Mouse (Mus musculus): ENCODE results near the gene Sv2b. TPM values are rescaled to one million over a fixed set of nuclear protein-coding genes. Genes with fewer than 3 reads are reported as not detected.
A peak's percentile ranks its signal among the peaks of the same experiment; 100 is the strongest.
"Not testable (repeated sequence)": the region's sequence is repeated elsewhere in the genome, so short reads cannot be mapped to it uniquely, and the experiment has no call there.

The Sv2b gene
- polyA plus RNA-seq, 1 experiment from 2014 or later, result 20.6 TPM

DNA sequence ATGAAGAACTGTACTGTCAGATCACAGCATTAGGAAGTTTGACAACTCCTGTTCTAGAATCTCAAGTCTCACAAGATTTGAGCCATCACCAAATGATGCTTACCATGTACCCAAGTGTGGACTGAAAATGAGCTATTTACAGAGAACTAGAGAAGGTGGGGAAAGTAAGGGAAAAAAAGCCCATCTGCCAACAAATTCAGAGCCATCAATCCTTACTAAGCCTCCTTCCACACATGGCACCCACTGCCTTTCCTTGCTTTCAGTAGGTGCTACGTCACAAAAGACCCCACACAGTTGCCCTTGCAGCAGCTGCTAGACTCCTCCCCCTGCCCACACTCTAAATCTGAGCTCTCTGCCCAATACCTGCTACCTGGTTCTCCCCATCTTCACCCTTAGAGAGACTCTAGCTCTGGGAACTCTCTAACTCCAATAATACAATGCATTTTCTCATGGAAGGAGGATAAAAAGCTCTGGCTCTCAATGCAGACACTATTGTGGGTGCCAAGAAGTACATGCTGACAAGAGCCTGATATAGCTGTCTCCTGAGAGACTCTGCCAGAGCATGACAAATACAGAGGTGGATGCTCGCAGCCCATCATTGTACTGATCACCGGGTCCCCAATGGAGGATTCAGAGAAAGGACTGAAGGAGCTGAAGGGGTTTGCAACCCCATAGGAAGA, 101.0 kb downstream of the Sv2b start:
- H3K4me2 ChIP-seq (ENCODE audit: low read depth, low read length), result no peak overlapping the region
- H3K36me3 ChIP-seq (ENCODE audit: control insufficient read depth, insufficient read depth, low read length), result no peaks in the 10 kb centered on the region
- no peaks in the 10 kb centered on the region for H3K9me3 ChIP-seq (ENCODE audit: control insufficient read depth, low read length)
- ATAC-seq (ENCODE audit: low read depth), result no peak
- H3K27ac ChIP-seq (ENCODE audit: low read depth, low read length), result no peak overlapping the region
- no peak overlapping the region for H3K4me3 ChIP-seq (ENCODE audit: low read depth, low read length)
- no peaks in the 10 kb centered on the region for H3K4me1 ChIP-seq (ENCODE audit: control insufficient read depth, insufficient read depth, low read length)
- H3K9ac ChIP-seq (replicated peaks; ENCODE audit: low read depth, low read length), result no peak overlapping the region
- no peaks in the 10 kb centered on the region for H3K27me3 ChIP-seq (ENCODE audit: control insufficient read depth, insufficient read depth, low read length)
- 64% methylated on average over 3 of the region's 3 CpGs for WGBS

DNA sequence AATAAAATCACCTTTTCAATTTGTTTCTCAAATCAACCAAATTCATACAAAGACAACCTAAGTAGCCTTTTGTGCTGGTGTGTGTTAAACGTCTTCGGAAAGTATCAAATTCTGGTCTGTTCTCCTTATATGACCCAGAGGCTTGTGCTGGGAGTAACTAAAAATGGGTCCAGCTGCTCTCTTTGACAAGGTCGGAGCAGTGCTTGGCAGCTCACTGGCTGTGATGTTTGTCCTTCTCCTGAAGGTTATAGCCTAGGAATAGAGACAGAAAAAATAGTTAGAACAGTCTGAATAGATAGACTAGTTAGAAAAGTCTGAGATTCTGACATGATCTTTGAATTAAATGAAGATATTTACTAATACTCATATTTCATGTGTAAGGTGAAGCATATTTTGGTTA, 102.4 kb downstream of the Sv2b start:
- Histone ChIP-seq H3K36me3 (ENCODE audit: control insufficient read depth, insufficient read depth, low read length) (no peaks in the 10 kb centered on the region), H3K4me1 (ENCODE audit: control insufficient read depth, insufficient read depth, low read length) (no peaks in the 10 kb centered on the region), H3K9me3 (ENCODE audit: control insufficient read depth, low read length) (no peaks in the 10 kb centered on the region), H3K4me2 (ENCODE audit: low read depth, low read length) (no peak overlapping the region), H3K9ac (replicated peaks; ENCODE audit: low read depth, low read length) (no peak overlapping the region), H3K4me3 (ENCODE audit: low read depth, low read length) (no peak overlapping the region), H3K27me3 (ENCODE audit: control insufficient read depth, insufficient read depth, low read length) (no peaks in the 10 kb centered on the region), H3K27ac (ENCODE audit: low read depth, low read length) (no peak overlapping the region)
- WGBS, result 92% methylated on average over 3 of the region's 3 CpGs
- no peak for ATAC-seq (ENCODE audit: low read depth)

DNA sequence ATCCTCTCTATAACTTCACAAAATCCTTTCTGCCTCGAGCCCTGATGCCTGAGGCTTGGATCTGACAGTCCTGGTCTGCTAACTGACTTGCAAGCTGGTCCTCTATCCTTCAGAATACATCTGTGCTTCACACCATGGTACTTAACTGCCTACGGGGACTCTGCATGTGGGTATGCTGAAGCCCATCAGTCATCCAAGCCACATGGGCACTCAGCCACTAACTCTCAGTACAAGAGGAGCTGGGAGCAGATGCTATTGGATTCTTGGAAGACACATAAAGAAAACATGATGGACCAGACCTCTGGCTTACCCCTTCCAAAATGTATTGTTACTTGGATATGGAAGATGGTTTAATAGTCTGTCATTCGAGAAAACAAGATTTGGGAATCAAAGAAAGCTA, 103.7 kb downstream of the Sv2b start:
- Histone ChIP-seq H3K27me3 (ENCODE audit: control insufficient read depth, insufficient read depth, low read length) (no peaks in the 10 kb centered on the region), H3K9me3 (ENCODE audit: control insufficient read depth, low read length) (no peaks in the 10 kb centered on the region), H3K4me3 (ENCODE audit: low read depth, low read length) (no peak overlapping the region), H3K4me2 (ENCODE audit: low read depth, low read length) (no peak overlapping the region), H3K36me3 (ENCODE audit: control insufficient read depth, insufficient read depth, low read length) (no peaks in the 10 kb centered on the region), H3K9ac (replicated peaks; ENCODE audit: low read depth, low read length) (no peak overlapping the region), H3K4me1 (ENCODE audit: control insufficient read depth, insufficient read depth, low read length) (no peaks in the 10 kb centered on the region), H3K27ac (ENCODE audit: low read depth, low read length) (no peak overlapping the region)
- 76% methylated on average over 3 of the region's 3 CpGs for WGBS
- no peak for ATAC-seq (ENCODE audit: low read depth)

DNA sequence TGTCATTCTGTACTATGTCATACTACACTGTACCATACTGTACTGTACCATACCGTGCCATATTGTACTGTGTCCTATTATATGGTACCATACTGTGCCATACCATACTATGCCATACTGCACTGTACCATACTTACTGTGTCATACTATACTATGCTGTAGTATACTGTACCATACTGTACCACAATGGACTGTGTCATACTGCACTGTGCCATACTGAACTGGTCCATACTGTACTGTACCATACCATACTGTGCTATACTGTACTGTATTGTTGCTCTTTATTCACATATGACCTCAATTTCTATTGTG, 114.2 kb downstream of the Sv2b start:
- whole genome bisulfite sequencing, result 100% methylated on average over 1 of the region's 1 CpGs
- H3K9ac ChIP-seq (replicated peaks; ENCODE audit: low read depth, low read length); H3K4me1 ChIP-seq (ENCODE audit: control insufficient read depth, insufficient read depth, low read length); H3K36me3 ChIP-seq (ENCODE audit: control insufficient read depth, insufficient read depth, low read length); H3K4me2 ChIP-seq (ENCODE audit: low read depth, low read length); H3K9me3 ChIP-seq (ENCODE audit: control insufficient read depth, low read length); H3K27me3 ChIP-seq (ENCODE audit: control insufficient read depth, insufficient read depth, low read length); H3K4me3 ChIP-seq (ENCODE audit: low read depth, low read length); H3K27ac ChIP-seq (ENCODE audit: low read depth, low read length): not testable (repeated sequence)
- ATAC-seq (ENCODE audit: low read depth), result peak; percentile 41; the same call in 1 of the 2 replicates

DNA sequence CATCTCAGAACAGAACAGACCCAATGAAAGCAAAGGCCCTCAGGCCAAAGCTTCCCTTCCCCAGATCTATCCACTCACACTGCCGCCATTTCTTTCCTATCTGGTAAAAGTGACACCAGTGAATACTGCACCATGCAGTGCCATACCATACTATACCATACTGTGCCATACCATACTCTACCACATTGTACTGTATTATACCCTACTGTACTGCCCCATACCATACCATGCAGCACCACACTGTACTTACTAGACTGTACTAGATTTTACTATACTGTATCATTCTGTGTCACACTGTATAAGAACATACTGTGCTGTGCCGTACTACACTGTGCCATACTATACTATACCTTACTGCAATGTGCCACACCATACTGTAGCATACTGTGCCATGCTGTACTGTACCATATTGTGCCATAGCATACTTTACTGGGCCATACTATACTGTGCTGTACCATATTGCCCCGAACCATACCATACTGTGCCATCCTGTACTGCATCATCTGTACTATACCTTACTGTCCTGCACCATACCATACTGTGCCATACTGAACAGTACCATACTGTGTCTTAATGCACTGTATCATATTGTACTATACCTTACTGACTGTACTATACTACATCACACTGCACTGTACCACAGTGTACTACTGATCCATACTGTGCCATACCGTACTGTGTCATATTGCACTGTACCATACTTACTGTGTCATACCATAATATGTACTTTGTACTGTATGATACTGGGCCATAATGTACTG, 114.7 kb downstream of the Sv2b start:
- Histone ChIP-seq H3K4me1 (ENCODE audit: control insufficient read depth, insufficient read depth, low read length) (no peaks in the 10 kb centered on the region), H3K36me3 (ENCODE audit: control insufficient read depth, insufficient read depth, low read length) (no peaks in the 10 kb centered on the region), H3K27me3 (ENCODE audit: control insufficient read depth, insufficient read depth, low read length) (no peaks in the 10 kb centered on the region), H3K4me3 (ENCODE audit: low read depth, low read length) (no peak overlapping the region), H3K4me2 (ENCODE audit: low read depth, low read length) (no peak overlapping the region), H3K27ac (ENCODE audit: low read depth, low read length) (no peak overlapping the region), H3K9me3 (ENCODE audit: control insufficient read depth, low read length) (no peaks in the 10 kb centered on the region), H3K9ac (replicated peaks; ENCODE audit: low read depth, low read length) (no peak overlapping the region)
- 98% methylated on average over 4 of the region's 4 CpGs for WGBS
- ATAC-seq (ENCODE audit: low read depth), result peak; percentile 38; the same call in 1 of the 2 replicates

DNA sequence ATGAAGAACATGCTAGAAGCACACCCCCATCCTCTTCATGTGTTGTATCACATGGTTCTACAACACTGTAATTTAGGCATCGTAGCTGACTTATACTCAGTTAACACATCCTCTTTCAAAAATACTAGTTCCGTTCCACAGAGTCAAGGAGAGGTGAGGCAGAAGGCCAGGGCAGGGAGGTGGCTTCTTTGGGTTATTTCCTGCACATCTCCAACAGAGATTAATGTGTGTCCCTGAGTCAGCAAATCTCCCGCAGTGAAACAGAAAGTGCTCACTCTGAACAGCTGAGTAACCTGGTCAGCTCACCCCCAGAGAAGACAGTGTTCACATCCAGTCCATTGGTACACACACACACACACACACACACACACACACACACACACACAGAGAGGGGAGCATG, 118.9 kb downstream of the Sv2b start:
- no peak for ATAC-seq (ENCODE audit: low read depth)
- H3K4me3 ChIP-seq (ENCODE audit: low read depth, low read length), result no peak overlapping the region
- no peaks in the 10 kb centered on the region for H3K36me3 ChIP-seq (ENCODE audit: control insufficient read depth, insufficient read depth, low read length)
- no peak overlapping the region for H3K9ac ChIP-seq (replicated peaks; ENCODE audit: low read depth, low read length)
- H3K4me1 ChIP-seq (ENCODE audit: control insufficient read depth, insufficient read depth, low read length), result no peaks in the 10 kb centered on the region
- no peak overlapping the region for H3K27ac ChIP-seq (ENCODE audit: low read depth, low read length)
- H3K27me3 ChIP-seq (ENCODE audit: control insufficient read depth, insufficient read depth, low read length), result no peaks in the 10 kb centered on the region
- WGBS, result 74% methylated on average over 3 of the region's 3 CpGs
- no peak overlapping the region for H3K4me2 ChIP-seq (ENCODE audit: low read depth, low read length)
- H3K9me3 ChIP-seq (ENCODE audit: control insufficient read depth, low read length), result no peaks in the 10 kb centered on the region

DNA sequence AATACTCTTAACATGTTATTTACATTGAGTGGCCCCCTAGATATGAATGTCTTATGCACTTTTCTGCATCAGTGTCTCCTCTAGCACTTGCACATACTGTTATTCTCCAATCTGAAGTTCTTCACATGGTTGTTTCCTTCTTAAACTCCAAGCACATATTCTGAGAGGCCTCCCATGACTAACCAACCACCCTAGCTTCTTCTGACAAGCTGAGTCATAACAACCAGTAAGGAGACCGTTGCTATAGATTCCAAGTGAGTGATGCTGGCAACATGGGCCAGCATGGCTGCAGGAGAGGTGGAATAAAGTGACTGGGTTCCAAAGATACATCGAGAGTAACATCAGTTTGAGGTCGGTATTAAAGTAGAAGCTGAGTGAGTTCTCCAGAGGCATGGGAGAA, 134.0 kb downstream of the Sv2b start:
- no peaks in the 10 kb centered on the region for H3K9me3 ChIP-seq (ENCODE audit: control insufficient read depth, low read length)
- no peak overlapping the region for H3K4me2 ChIP-seq (ENCODE audit: low read depth, low read length)
- H3K9ac ChIP-seq (replicated peaks; ENCODE audit: low read depth, low read length), result no peak overlapping the region
- no peak overlapping the region for H3K27ac ChIP-seq (ENCODE audit: low read depth, low read length)
- H3K4me3 ChIP-seq (ENCODE audit: low read depth, low read length), result no peak overlapping the region
- 88% methylated on average over 3 of the region's 3 CpGs for WGBS
- H3K4me1 ChIP-seq (ENCODE audit: control insufficient read depth, insufficient read depth, low read length), result no peaks in the 10 kb centered on the region
- no peaks in the 10 kb centered on the region for H3K27me3 ChIP-seq (ENCODE audit: control insufficient read depth, insufficient read depth, low read length)
- ATAC-seq (ENCODE audit: low read depth), result no peak
- no peaks in the 10 kb centered on the region for H3K36me3 ChIP-seq (ENCODE audit: control insufficient read depth, insufficient read depth, low read length)

DNA sequence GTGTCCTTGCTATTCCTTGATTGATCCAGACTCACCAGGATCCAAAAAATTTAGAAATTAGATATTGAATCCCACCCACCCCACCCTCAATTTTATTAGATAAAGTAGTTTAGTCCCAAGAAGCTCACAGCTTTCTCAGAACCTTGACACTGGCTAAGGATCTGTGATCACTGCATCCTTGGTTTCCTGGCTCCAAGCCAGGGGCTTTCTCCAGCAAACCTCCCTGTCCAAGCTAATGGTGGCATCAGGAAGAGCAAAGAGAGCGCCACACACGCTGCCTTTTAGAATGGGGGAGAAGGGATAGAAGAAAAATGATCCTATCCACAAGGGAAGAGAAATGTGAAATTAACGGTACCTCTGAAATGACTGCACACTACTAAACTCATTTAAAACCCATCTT, 141.6 kb downstream of the Sv2b start:
- no peaks in the 10 kb centered on the region for H3K4me1 ChIP-seq (ENCODE audit: control insufficient read depth, insufficient read depth, low read length)
- no peaks in the 10 kb centered on the region for H3K27me3 ChIP-seq (ENCODE audit: control insufficient read depth, insufficient read depth, low read length)
- 64% methylated on average over 3 of the region's 3 CpGs for WGBS
- no peak overlapping the region for H3K4me3 ChIP-seq (ENCODE audit: low read depth, low read length)
- H3K9me3 ChIP-seq (ENCODE audit: control insufficient read depth, low read length), result no peaks in the 10 kb centered on the region
- H3K27ac ChIP-seq (ENCODE audit: low read depth, low read length), result no peak overlapping the region
- ATAC-seq (ENCODE audit: low read depth), result no peak
- no peak overlapping the region for H3K4me2 ChIP-seq (ENCODE audit: low read depth, low read length)
- no peaks in the 10 kb centered on the region for H3K36me3 ChIP-seq (ENCODE audit: control insufficient read depth, insufficient read depth, low read length)
- no peak overlapping the region for H3K9ac ChIP-seq (replicated peaks; ENCODE audit: low read depth, low read length)

DNA sequence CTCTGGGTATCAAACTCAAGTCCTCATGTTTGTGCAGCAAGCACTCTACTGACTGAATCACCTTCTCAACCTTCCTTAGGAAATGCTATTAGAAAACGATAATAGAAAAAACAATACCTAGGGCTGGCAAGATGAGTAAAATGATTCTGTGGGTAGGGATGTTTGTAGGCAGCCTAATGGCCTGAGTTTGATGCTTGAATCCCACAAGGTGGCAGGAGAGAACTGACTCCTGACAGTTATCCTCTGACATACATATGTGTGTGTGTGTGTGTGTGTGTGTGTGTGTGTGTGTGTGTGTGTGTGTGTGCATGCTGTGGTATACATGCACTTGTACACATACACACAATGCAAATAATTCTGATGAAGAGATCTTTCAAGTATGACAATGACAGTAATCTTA, 161.9 kb downstream of the Sv2b start:
- Histone ChIP-seq H3K4me3 (ENCODE audit: low read depth, low read length) (no peak overlapping the region), H3K4me2 (ENCODE audit: low read depth, low read length) (no peak overlapping the region), H3K4me1 (ENCODE audit: control insufficient read depth, insufficient read depth, low read length) (peaks cover 2% of the 10 kb centered on the region; the same call in 1 of the 2 replicates), H3K27me3 (ENCODE audit: control insufficient read depth, insufficient read depth, low read length) (no peaks in the 10 kb centered on the region; the same call in 1 of the 2 replicates), H3K9ac (replicated peaks; ENCODE audit: low read depth, low read length) (no peak overlapping the region), H3K27ac (ENCODE audit: low read depth, low read length) (no peak overlapping the region), H3K9me3 (ENCODE audit: control insufficient read depth, low read length) (no peaks in the 10 kb centered on the region), H3K36me3 (ENCODE audit: control insufficient read depth, insufficient read depth, low read length) (no peaks in the 10 kb centered on the region)
- 80% methylated on average over 1 of the region's 1 CpGs for WGBS
- no peak for ATAC-seq (ENCODE audit: low read depth)

Measured in neural tube, embryonic 14.5 days (tissue).